Mouse (Mus musculus) spleen, adult 12 weeks (tissue): ENCODE data around the gene Crtam.

Experiments
- DNase-seq: peaks from one replicate; pipeline ENCODE4 v3.0.0; 2022; ENCODE audit warnings: low spot score

The Crtam gene

GRCm38 (mm10) chr9:41004415-41004814 lies at the start of gene Crtam:
Gene Crtam (minus strand): TSS chr9:41004628.
- DNase-seq = no peak

- DNase-seq = no peak
Measured at GRCm38 (mm10) chr9:41054166-41054565, 49.7 kb upstream of the Crtam start.

- no peak for DNase-seq
Measured at GRCm38 (mm10) chr9:41053478-41053877, 49.0 kb upstream of the Crtam start.

- DNase-seq = no peak
Measured at GRCm38 (mm10) chr9:41051080-41051932, 46.9 kb upstream of the Crtam start.

GRCm38 (mm10) chr9:41050331-41051079 lies 46.1 kb upstream of the Crtam start:
- no peak for DNase-seq

- no peak for DNase-seq
Measured at GRCm38 (mm10) chr9:41049282-41049681, 44.9 kb upstream of the Crtam start.

- no peak for DNase-seq
Measured at GRCm38 (mm10) chr9:41048820-41049219, 44.4 kb upstream of the Crtam start.

- no peak for DNase-seq
Measured at GRCm38 (mm10) chr9:41048216-41048615, 43.8 kb upstream of the Crtam start.

- no peak for DNase-seq
Measured at GRCm38 (mm10) chr9:41047654-41048053, 43.2 kb upstream of the Crtam start.

GRCm38 (mm10) chr9:41044626-41045025 lies 40.2 kb upstream of the Crtam start:
- DNase-seq = peak; percentile 64

GRCm38 (mm10) chr9:41043641-41044040 lies 39.2 kb upstream of the Crtam start:
- no peak for DNase-seq

GRCm38 (mm10) chr9:41041404-41041803 lies 37.0 kb upstream of the Crtam start:
- no peak for DNase-seq

- DNase-seq = no peak
Measured at GRCm38 (mm10) chr9:41038150-41038664, 33.8 kb upstream of the Crtam start.

GRCm38 (mm10) chr9:41031590-41032489 lies 27.4 kb upstream of the Crtam start:
- DNase-seq = no peak

- no peak for DNase-seq
Measured at GRCm38 (mm10) chr9:41029827-41030226, 25.4 kb upstream of the Crtam start.

- DNase-seq = no peak
Measured at GRCm38 (mm10) chr9:41028470-41028869, 24.0 kb upstream of the Crtam start.

GRCm38 (mm10) chr9:41021690-41022089 lies 17.3 kb upstream of the Crtam start:
- no peak for DNase-seq

- DNase-seq = no peak
Measured at GRCm38 (mm10) chr9:41020486-41020885, 16.1 kb upstream of the Crtam start.

GRCm38 (mm10) chr9:41014512-41014911 lies 10.1 kb upstream of the Crtam start:
- no peak for DNase-seq

GRCm38 (mm10) chr9:41012456-41012855 lies 8.0 kb upstream of the Crtam start:
- DNase-seq = no peak

GRCm38 (mm10) chr9:41011512-41012436 lies 7.3 kb upstream of the Crtam start:
- no peak for DNase-seq
